Mouse (Mus musculus) heart, postnatal 0 days (tissue): Measurements from ENCODE around the gene Sema3a.

Source experiments
- CTCF ChIP-seq: IDR thresholded peaks from 2 replicates; pipeline ENCODE4 v1.5.1; 2016; ENCODE audit warnings: antibody characterized with exemption, control low read depth, low read depth
- EP300 ChIP-seq: IDR thresholded peaks from 2 replicates; pipeline ENCODE4 v1.6.1; 2016; ENCODE audit warnings: antibody characterized with exemption, low read depth

DNA sequence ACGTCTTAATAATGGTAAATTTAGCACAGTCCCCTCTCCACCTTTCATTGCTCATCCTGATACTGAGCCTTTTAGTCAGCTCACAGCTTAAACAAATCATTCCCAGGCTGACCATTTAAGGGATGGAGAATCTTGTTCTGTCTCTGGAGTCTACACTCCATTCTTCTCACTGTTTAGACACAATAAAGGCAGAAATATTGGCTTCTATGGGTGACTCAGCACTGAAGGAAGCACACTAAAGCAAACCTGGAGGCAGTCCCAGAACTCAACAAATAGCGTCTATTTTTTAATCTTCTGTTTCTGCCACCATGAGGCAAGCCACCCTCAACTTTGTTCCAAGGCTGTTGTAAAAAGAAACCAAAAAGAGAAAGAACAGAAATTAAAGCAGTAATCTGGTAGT is 374.6 kb downstream of the Sema3a start:
- TF ChIP-seq CTCF (no peak), EP300 (no peak)
